Mouse (Mus musculus) layer of hippocampus, postnatal 10 days (tissue): Measurements from ENCODE around the gene Nxt1. TPM values are rescaled to one million over a fixed set of nuclear protein-coding genes. Genes with fewer than 3 reads are reported as not detected.

ENCODE experiments used
- DNase-seq, 2 experiments: peaks; one replicate each; pipeline ENCODE4 v3.0.0; 2021; ENCODE audit warnings: low spot score in 2 of 2
- total RNA-seq, 2 experiments: library from RNA; stranded (reverse); gene quantifications; 2 replicates each; pipeline ENCODE4 v1.2.3; 2021

The Nxt1 gene
- total RNA-seq, 2 experiments from 2014 or later = 10.1 to 12.6 TPM

GRCm38 (mm10) chr2:148687971-148688370 is 15.6 kb downstream of the Nxt1 start:
- DNase-seq = no peak

- no peak for DNase-seq
Measured at GRCm38 (mm10) chr2:148689444-148690140, 17.2 kb downstream of the Nxt1 start.

GRCm38 (mm10) chr2:148690291-148690690 is 17.9 kb downstream of the Nxt1 start:
- no peak for DNase-seq

GRCm38 (mm10) chr2:148690781-148691180 is 18.4 kb downstream of the Nxt1 start:
- no peak for DNase-seq

GRCm38 (mm10) chr2:148698571-148698970 is 26.2 kb downstream of the Nxt1 start:
- no peak for DNase-seq

- DNase-seq = peak in 1 of 2 experiments; percentile 11
Measured at GRCm38 (mm10) chr2:148706409-148707201, 34.2 kb downstream of the Nxt1 start.

- DNase-seq = no peak
Measured at GRCm38 (mm10) chr2:148707202-148707530, 34.8 kb downstream of the Nxt1 start.

GRCm38 (mm10) chr2:148712326-148712725 is 39.9 kb downstream of the Nxt1 start:
- DNase-seq = no peak

GRCm38 (mm10) chr2:148717072-148717471 is 44.7 kb downstream of the Nxt1 start:
- DNase-seq = no peak

- no peak for DNase-seq
Measured at GRCm38 (mm10) chr2:148719271-148719995, 47.0 kb downstream of the Nxt1 start.

Other genes with a start within 250 kb of the Nxt1 start
- gene Cd93, start 229.0 kb upstream of the Nxt1 start, total RNA-seq = 10 to 100 TPM; 21.4 to 21.9 TPM
- 10 to 100 TPM; 24.0 to 26.2 TPM for gene Gzf1, start 8.4 kb downstream of the Nxt1 start, total RNA-seq
- 100 to 1,000 TPM; 232 to 251 TPM for gene Napb, start 59.9 kb downstream of the Nxt1 start, total RNA-seq
- gene Cstl1, start 77.8 kb downstream of the Nxt1 start, total RNA-seq = under 1 TPM in 1 of 2 experiments, not detected in 1; 0.71 TPM
- gene Cst11, start 98.9 kb downstream of the Nxt1 start, total RNA-seq = not detected
- gene 8030411F24Rik, start 109.4 kb downstream of the Nxt1 start, total RNA-seq = not detected
- not detected for gene Cst12, start 116.8 kb downstream of the Nxt1 start, total RNA-seq
- not detected for gene Cst8, start 126.2 kb downstream of the Nxt1 start, total RNA-seq
- not detected for gene Cst13, start 147.5 kb downstream of the Nxt1 start, total RNA-seq
- not detected for gene Cst9, start 162.5 kb downstream of the Nxt1 start, total RNA-seq
- not detected for gene 9230104L09Rik, start 192.4 kb downstream of the Nxt1 start, total RNA-seq
- 1,000 to 10,000 TPM; 2,230 to 2,265 TPM for gene Cst3, start 203.1 kb downstream of the Nxt1 start, total RNA-seq